ENCODE assay signal across 22 mouse cellular contexts in genomic region chr19:18898238-18898637, GRCm38 (mm10).
DNase-seq lines count a peak whose midpoint lies in the region; ATAC-seq lines count a peak whose summit lies in the region.
"Had no signal": no experiment of that assay in that cellular context is flagged by ENCODE, and none has a peak within 500 bp of the region (broad histone marks: within the 10 kb centered on the region; RNA-seq: fewer than 3 reads in every experiment).

No protein-coding gene starts in this region.

- H3K4me1 ChIP-seq in hindbrain, embryonic 12.5 days, result 0 out of 2 replicates have a peak, but pooled peaks cover 2% of the 10 kb centered on the region
- H3K4me1 ChIP-seq in hindbrain, embryonic 10.5 days (replicated peaks), result peaks cover 3% of the 10 kb centered on the region; the same call in 1 of the 2 replicates
- peaks cover 7% of the 10 kb centered on the region; the same call in 1 of the 2 replicates for H3K4me1 ChIP-seq in midbrain, embryonic 12.5 days
- H3K4me1 ChIP-seq in midbrain, embryonic 16.5 days (ENCODE audit: control insufficient read depth, insufficient read depth, low read length), result no peaks in the 10 kb centered on the region
- H3K4me1 ChIP-seq in intestine, embryonic 15.5 days (replicated peaks), result no peaks in the 10 kb centered on the region
- H3K4me1 ChIP-seq: embryonic facial prominence, embryonic 15.5 days; heart, embryonic 10.5 days had no signal

- H3K9ac ChIP-seq in hindbrain, embryonic 12.5 days, result no peak overlapping the region
- H3K9ac ChIP-seq in midbrain, embryonic 12.5 days (replicated peaks), result no peak overlapping the region
- no peak overlapping the region for H3K9ac ChIP-seq in midbrain, embryonic 16.5 days (ENCODE audit: low read depth, low read length)
- H3K9ac ChIP-seq in intestine, embryonic 15.5 days, result no peak overlapping the region
- H3K9ac ChIP-seq: embryonic facial prominence, embryonic 15.5 days; forebrain, embryonic 12.5 days had no signal

- no peak for DNase-seq in hindbrain, embryonic 10.5 days (ENCODE audit: low spot score)
- peak; percentile 17 for DNase-seq in forelimb bud, embryonic 11.5 days (ENCODE audit: low read depth, low spot score)
- DNase-seq in frontal cortex, adult 2 months (ENCODE audit: extremely low spot score in 1 of 2, low spot score in 1 of 2), result no peak
- DNase-seq: adrenal gland, adult 2 months; adrenal gland, postnatal 25 days; cerebellum, adult 11 months; cerebellum, adult 8-10 months; cerebellum, postnatal 14 days; embryo, embryonic 11 days; gastrocnemius, postnatal 10 days; heart, adult 18-20 months; heart, postnatal 10 days; heart, postnatal 4 days had no signal

- no peak overlapping the region for H3K4me2 ChIP-seq in hindbrain, embryonic 12.5 days (replicated peaks)
- no peak overlapping the region for H3K4me2 ChIP-seq in midbrain, embryonic 12.5 days (replicated peaks)
- H3K4me2 ChIP-seq in midbrain, embryonic 16.5 days (ENCODE audit: low read length), result no peak overlapping the region
- no peak overlapping the region for H3K4me2 ChIP-seq in intestine, embryonic 15.5 days (replicated peaks)
- H3K4me2 ChIP-seq: embryonic facial prominence, embryonic 15.5 days; forebrain, embryonic 12.5 days had no signal

- peak; percentile 52; the same call in 1 of the 2 replicates for ATAC-seq in hindbrain, embryonic 12.5 days (ENCODE audit: low FRiP score)
- peak; percentile 58; the same call in 1 of the 2 replicates for ATAC-seq in midbrain, embryonic 12.5 days (ENCODE audit: low FRiP score, low read depth)
- ATAC-seq in midbrain, embryonic 16.5 days, result no peak
- ATAC-seq in intestine, embryonic 15.5 days, result no peak
- ATAC-seq: intestine, postnatal 0 days had no signal

- no peak overlapping the region for H3K4me3 ChIP-seq in hindbrain, embryonic 12.5 days
- H3K4me3 ChIP-seq in hindbrain, embryonic 10.5 days, result no peak overlapping the region
- H3K4me3 ChIP-seq in midbrain, embryonic 12.5 days, result no peak overlapping the region
- H3K4me3 ChIP-seq in midbrain, embryonic 16.5 days (ENCODE audit: low read depth, low read length), result no peak overlapping the region
- no peak overlapping the region for H3K4me3 ChIP-seq in intestine, embryonic 15.5 days (replicated peaks)
- H3K4me3 ChIP-seq: embryonic facial prominence, embryonic 15.5 days; erythroblast, embryonic 14.5 days; forebrain, embryonic 12.5 days; heart, embryonic 10.5 days had no signal

- H3K9me3 ChIP-seq in hindbrain, embryonic 12.5 days (replicated peaks), result no peaks in the 10 kb centered on the region
- H3K9me3 ChIP-seq in hindbrain, embryonic 10.5 days, result no peaks in the 10 kb centered on the region
- H3K9me3 ChIP-seq in midbrain, embryonic 12.5 days, result no peaks in the 10 kb centered on the region
- no peaks in the 10 kb centered on the region for H3K9me3 ChIP-seq in midbrain, embryonic 16.5 days (replicated peaks; ENCODE audit: control insufficient read depth, low read length, poor library complexity, severe bottlenecking)
- no peaks in the 10 kb centered on the region for H3K9me3 ChIP-seq in intestine, embryonic 15.5 days
- H3K9me3 ChIP-seq: embryonic facial prominence, embryonic 15.5 days; forebrain, embryonic 12.5 days; heart, embryonic 10.5 days had no signal

- H3K27ac ChIP-seq in hindbrain, embryonic 12.5 days, result no peak overlapping the region
- H3K27ac ChIP-seq in hindbrain, embryonic 10.5 days, result no peak overlapping the region
- no peak overlapping the region for H3K27ac ChIP-seq in midbrain, embryonic 12.5 days (replicated peaks)
- no peak overlapping the region for H3K27ac ChIP-seq in midbrain, embryonic 16.5 days (ENCODE audit: low read length)
- no peak overlapping the region for H3K27ac ChIP-seq in intestine, embryonic 15.5 days
- H3K27ac ChIP-seq: embryonic facial prominence, embryonic 15.5 days; forebrain, embryonic 12.5 days; heart, embryonic 10.5 days had no signal

- no peaks in the 10 kb centered on the region for H3K27me3 ChIP-seq in hindbrain, embryonic 12.5 days
- H3K27me3 ChIP-seq in hindbrain, embryonic 10.5 days (ENCODE audit: insufficient read depth, poor library complexity, severe bottlenecking), result no peaks in the 10 kb centered on the region
- no peaks in the 10 kb centered on the region for H3K27me3 ChIP-seq in midbrain, embryonic 12.5 days
- H3K27me3 ChIP-seq in midbrain, embryonic 16.5 days (ENCODE audit: control insufficient read depth, insufficient read depth, low read depth, low read length), result no peaks in the 10 kb centered on the region
- H3K27me3 ChIP-seq in intestine, embryonic 15.5 days (replicated peaks), result no peaks in the 10 kb centered on the region
- H3K27me3 ChIP-seq: embryonic facial prominence, embryonic 15.5 days; forebrain, embryonic 12.5 days had no signal

- H3K36me3 ChIP-seq in hindbrain, embryonic 12.5 days, result no peaks in the 10 kb centered on the region
- no peaks in the 10 kb centered on the region for H3K36me3 ChIP-seq in hindbrain, embryonic 10.5 days
- H3K36me3 ChIP-seq in midbrain, embryonic 12.5 days, result no peaks in the 10 kb centered on the region
- no peaks in the 10 kb centered on the region for H3K36me3 ChIP-seq in midbrain, embryonic 16.5 days (ENCODE audit: control insufficient read depth, insufficient read depth, low read length)
- no peaks in the 10 kb centered on the region for H3K36me3 ChIP-seq in intestine, embryonic 15.5 days
- H3K36me3 ChIP-seq: embryonic facial prominence, embryonic 15.5 days; forebrain, embryonic 12.5 days; heart, embryonic 10.5 days had no signal

Comparison
In these comparisons a context has a peak if more than half of its experiments do, and no peak if none do; other contexts are left out.
1. ATAC-seq: peak in hindbrain, embryonic 12.5 days (single experiment) and midbrain, embryonic 12.5 days (single experiment); none in midbrain, embryonic 16.5 days (single experiment) and intestine, embryonic 15.5 days (single experiment).